Mouse (Mus musculus) intestine, embryonic 15.5 days (tissue): ENCODE measurements around the gene Gm17332. TPM values are rescaled to one million over a fixed set of nuclear protein-coding genes. Genes with fewer than 3 reads are reported as not detected.
"Not testable (repeated sequence)": the region's sequence is repeated elsewhere in the genome, so short reads cannot be mapped to it uniquely, and the experiment has no call there.

ENCODE experiments used
- ATAC-seq: fragments of 200-750 bp; cut with Nextera tagmentation; 2 replicates; pipeline ENCODE4 v1.8.0; 2017; ENCODE audit warnings: moderate TSS enrichment, moderate library complexity
- H3K27ac ChIP-seq: fragments of 300-500 bp; sonication (generic); 2 replicates; pipeline ENCODE4 v1.5.1; 2015; ENCODE audit warnings: mild to moderate bottlenecking, inconsistent platforms
- H3K27me3 ChIP-seq: fragments of 300-500 bp; sonication (generic); replicated peaks from 2 replicates; pipeline ENCODE4 v1.6.1; 2015; ENCODE audit warnings: inconsistent platforms
- H3K36me3 ChIP-seq: fragments of 300-500 bp; sonication (generic); 2 replicates; pipeline ENCODE4 v1.6.1; 2015; ENCODE audit warnings: inconsistent platforms
- H3K4me1 ChIP-seq: fragments of 300-500 bp; sonication (generic); replicated peaks from 2 replicates; pipeline ENCODE4 v1.6.1; 2015; ENCODE audit warnings: inconsistent platforms
- H3K4me2 ChIP-seq: fragments of 300-500 bp; sonication (generic); replicated peaks from 2 replicates; pipeline ENCODE4 v1.6.1; 2015; ENCODE audit warnings: mild to moderate bottlenecking, inconsistent platforms
- H3K4me3 ChIP-seq: fragments of 300-500 bp; sonication (generic); replicated peaks from 2 replicates; pipeline ENCODE4 v1.5.1; 2015; ENCODE audit warnings: inconsistent platforms
- H3K9ac ChIP-seq: fragments of 300-500 bp; sonication (generic); 2 replicates; pipeline ENCODE4 v1.6.1; 2015; ENCODE audit warnings: inconsistent platforms
- H3K9me3 ChIP-seq: fragments of 300-500 bp; sonication (generic); 2 replicates; pipeline ENCODE4 v1.6.1; 2016; ENCODE audit warnings: inconsistent platforms
- WGBS: fragments of 180-500 bp; shearing (Covaris S2); methylation state at CpG from one replicate; pipeline ENCODE4 v1.1.7; 2015; 5-methylcytosine and 5-hydroxymethylcytosine counted together
- polyA plus RNA-seq: library from polyadenylated mRNA; unstranded; fragments of >200 nt; fragmentation: Nextera tagmentation; extraction: Ambion mirVana; gene quantifications from 2 replicates; pipeline ENCODE4 v1.2.1, GENCODE M21; 2015

Gene Gm17332
- not detected in 2 replicates for polyA plus RNA-seq

- Histone ChIP-seq H3K4me2 (no peak within 1 kb of the TSS), H3K27me3 (no peaks in the 10 kb centered on the region), H3K4me3 (no peak within 1 kb of the TSS), H3K9ac (no peak within 1 kb of the TSS), H3K36me3 (no peaks in the 10 kb centered on the region), H3K4me1 (no peaks in the 10 kb centered on the region), H3K9me3 (no peaks in the 10 kb centered on the region), H3K27ac (no peak within 1 kb of the TSS)
- no peak for ATAC-seq
Observed at GRCm38 (mm10) chr11:31182362-31182761, at the start of gene Gm17332. TSS of gene Gm17332 (minus strand) at chr11:31182462.

GRCm38 (mm10) chr11:31229966-31230365 is 47.7 kb upstream of the Gm17332 start:
- Histone ChIP-seq H3K9ac (no peak overlapping the region), H3K4me1 (no peaks in the 10 kb centered on the region), H3K36me3 (no peaks in the 10 kb centered on the region), H3K4me2 (no peak overlapping the region), H3K27me3 (no peaks in the 10 kb centered on the region), H3K9me3 (no peaks in the 10 kb centered on the region), H3K4me3 (no peak overlapping the region), H3K27ac (no peak overlapping the region)
- WGBS = 64% methylated on average over 4 of the region's 4 CpGs
- no peak for ATAC-seq

- no peaks in the 10 kb centered on the region for H3K9me3 ChIP-seq
- no peaks in the 10 kb centered on the region for H3K4me1 ChIP-seq
- H3K36me3 ChIP-seq = no peaks in the 10 kb centered on the region
- H3K27ac ChIP-seq = no peak overlapping the region
- no peak overlapping the region for H3K9ac ChIP-seq
- ATAC-seq = no peak
- 86% methylated on average over 1 of the region's 1 CpGs for WGBS
- H3K4me3 ChIP-seq = no peak overlapping the region
- no peaks in the 10 kb centered on the region for H3K27me3 ChIP-seq
- H3K4me2 ChIP-seq = no peak overlapping the region
Observed at GRCm38 (mm10) chr11:31225359-31225758, 43.1 kb upstream of the Gm17332 start.

GRCm38 (mm10) chr11:31218009-31218408 is 35.7 kb upstream of the Gm17332 start:
- Histone ChIP-seq H3K9ac (no peak overlapping the region), H3K4me1 (no peaks in the 10 kb centered on the region), H3K4me3 (no peak overlapping the region), H3K27me3 (no peaks in the 10 kb centered on the region), H3K36me3 (no peaks in the 10 kb centered on the region), H3K9me3 (no peaks in the 10 kb centered on the region), H3K4me2 (no peak overlapping the region), H3K27ac (no peak overlapping the region)
- no peak for ATAC-seq

GRCm38 (mm10) chr11:31195621-31196363 is 13.5 kb upstream of the Gm17332 start:
- no peak for ATAC-seq
- WGBS = 85% methylated on average over 3 of the region's 3 CpGs

GRCm38 (mm10) chr11:31194761-31195160 is 12.5 kb upstream of the Gm17332 start:
- H3K27ac ChIP-seq = no peak overlapping the region
- no peak overlapping the region for H3K4me3 ChIP-seq
- no peak overlapping the region for H3K9ac ChIP-seq
- 78% methylated on average over 2 of the region's 2 CpGs for WGBS
- no peaks in the 10 kb centered on the region for H3K4me1 ChIP-seq
- H3K36me3 ChIP-seq = no peaks in the 10 kb centered on the region
- no peak for ATAC-seq
- H3K27me3 ChIP-seq = no peaks in the 10 kb centered on the region
- no peak overlapping the region for H3K4me2 ChIP-seq
- H3K9me3 ChIP-seq = no peaks in the 10 kb centered on the region

More at GRCm38 (mm10) chr11:31195621-31196363, 13.5 kb upstream of the Gm17332 start:
- H3K9ac ChIP-seq = no peak overlapping the region
- no peaks in the 10 kb centered on the region for H3K9me3 ChIP-seq
- H3K4me1 ChIP-seq = no peaks in the 10 kb centered on the region
- H3K4me3 ChIP-seq = no peak overlapping the region
- no peak overlapping the region for H3K27ac ChIP-seq
- H3K36me3 ChIP-seq = no peaks in the 10 kb centered on the region
- H3K27me3 ChIP-seq = no peaks in the 10 kb centered on the region
- H3K4me2 ChIP-seq = no peak overlapping the region

GRCm38 (mm10) chr11:31170052-31170646 is 12.1 kb downstream of the Gm17332 start:
- Histone ChIP-seq H3K9ac (no peak overlapping the region), H3K36me3 (no peaks in the 10 kb centered on the region), H3K4me2 (peak overlapping the region; percentile 70), H3K27ac (peak overlapping the region; percentile 62; the same call in 1 of the 2 replicates), H3K4me3 (peak overlapping the region; percentile 35; the same call in 1 of the 2 replicates), H3K4me1 (peaks cover 4% of the 10 kb centered on the region; the same call in 1 of the 2 replicates), H3K9me3 (no peaks in the 10 kb centered on the region), H3K27me3 (no peaks in the 10 kb centered on the region)
- ATAC-seq = peak; percentile 94
- WGBS = 6% methylated on average over 4 of the region's 4 CpGs

- Histone ChIP-seq H3K4me1 (peaks cover 4% of the 10 kb centered on the region; the same call in 1 of the 2 replicates), H3K4me2 (peak overlapping the region; percentile 70), H3K9ac (no peak overlapping the region), H3K27ac (peak overlapping the region; percentile 62; the same call in 1 of the 2 replicates), H3K9me3 (no peaks in the 10 kb centered on the region), H3K27me3 (no peaks in the 10 kb centered on the region), H3K36me3 (no peaks in the 10 kb centered on the region), H3K4me3 (peak overlapping the region; percentile 35)
- WGBS = 3% methylated on average over 20 of the region's 21 CpGs
- peak; percentile 87 for ATAC-seq
Observed at GRCm38 (mm10) chr11:31169161-31170051, 12.9 kb downstream of the Gm17332 start.

- Histone ChIP-seq H3K4me2 (peak overlapping the region; percentile 70), H3K9me3 (no peaks in the 10 kb centered on the region), H3K9ac (no peak overlapping the region), H3K4me1 (peaks cover 4% of the 10 kb centered on the region; the same call in 1 of the 2 replicates), H3K36me3 (no peaks in the 10 kb centered on the region), H3K27me3 (no peaks in the 10 kb centered on the region), H3K4me3 (peak overlapping the region; percentile 35), H3K27ac (no peak overlapping the region)
- WGBS = 36% methylated on average over 2 of the region's 2 CpGs
- ATAC-seq = no peak
Observed at GRCm38 (mm10) chr11:31168831-31169160, 13.5 kb downstream of the Gm17332 start.

- 98% methylated on average over 3 of the region's 3 CpGs for WGBS
- Histone ChIP-seq H3K27me3 (no peaks in the 10 kb centered on the region), H3K4me2 (no peak overlapping the region)
Observed at GRCm38 (mm10) chr11:31157021-31157420, 25.2 kb downstream of the Gm17332 start.

GRCm38 (mm10) chr11:31138394-31138793 is 43.9 kb downstream of the Gm17332 start:
- WGBS = 50% methylated on average over 1 of the region's 1 CpGs
- H3K4me2 ChIP-seq, ATAC-seq: not testable (repeated sequence)

More at GRCm38 (mm10) chr11:31157021-31157420, 25.2 kb downstream of the Gm17332 start:
- Histone ChIP-seq H3K9ac (no peak overlapping the region), H3K9me3 (no peaks in the 10 kb centered on the region), H3K4me3 (no peak overlapping the region), H3K27ac (no peak overlapping the region), H3K36me3 (no peaks in the 10 kb centered on the region), H3K4me1 (no peaks in the 10 kb centered on the region)
- no peak for ATAC-seq

GRCm38 (mm10) chr11:31134824-31135223 is 47.4 kb downstream of the Gm17332 start:
- H3K9ac ChIP-seq, H3K9me3 ChIP-seq, H3K27me3 ChIP-seq, ATAC-seq, H3K4me2 ChIP-seq, H3K4me3 ChIP-seq, H3K4me1 ChIP-seq, H3K36me3 ChIP-seq, H3K27ac ChIP-seq: not testable (repeated sequence)
- WGBS = 100% methylated on average over 1 of the region's 1 CpGs

More at GRCm38 (mm10) chr11:31138394-31138793, 43.9 kb downstream of the Gm17332 start:
- H3K9ac ChIP-seq, H3K4me3 ChIP-seq, H3K9me3 ChIP-seq, H3K4me1 ChIP-seq, H3K27ac ChIP-seq, H3K27me3 ChIP-seq, H3K36me3 ChIP-seq: not testable (repeated sequence)
